Mouse (Mus musculus) forebrain, embryonic 11.5 days (tissue): ENCODE data around the gene Cyp46a1. TPM values are rescaled to one million over a fixed set of nuclear protein-coding genes. Genes with fewer than 3 reads are reported as not detected.

Experiments
- ATAC-seq: fragments of 200-750 bp; cut with Nextera tagmentation; replicated peaks from 2 replicates; pipeline ENCODE4 v1.8.0; 2017; ENCODE audit warnings: moderate TSS enrichment; ENCODE audit not compliant: low FRiP score
- DNase-seq: peaks from one replicate; pipeline ENCODE4 v3.0.0-alpha.2; 2017; ENCODE audit warnings: low spot score
- H3K27ac ChIP-seq: fragments of 300-500 bp; sonication (generic); 2 replicates; pipeline ENCODE4 v1.5.1; 2014; ENCODE audit warnings: low read depth, low read length
- H3K27me3 ChIP-seq: fragments of 300-500 bp; sonication (generic); 2 replicates; pipeline ENCODE4 v1.6.1; 2014; ENCODE audit warnings: mild to moderate bottlenecking, low read length, mixed read lengths; ENCODE audit not compliant: control insufficient read depth, insufficient read depth
- H3K36me3 ChIP-seq: fragments of 300-500 bp; sonication (generic); 2 replicates; pipeline ENCODE4 v1.6.1; 2014; ENCODE audit warnings: mild to moderate bottlenecking, low read length, moderate library complexity, mixed read lengths; ENCODE audit not compliant: control insufficient read depth, insufficient read depth
- H3K4me1 ChIP-seq: fragments of 300-500 bp; sonication (generic); replicated peaks from 2 replicates; pipeline ENCODE4 v1.6.1; 2014; ENCODE audit warnings: low read length, mixed read lengths; ENCODE audit not compliant: control insufficient read depth, insufficient read depth
- H3K4me2 ChIP-seq: fragments of 300-500 bp; sonication (generic); 2 replicates; pipeline ENCODE4 v1.6.1; 2014; ENCODE audit warnings: low read depth, mild to moderate bottlenecking, low read length, moderate library complexity, mixed read lengths; ENCODE audit not compliant: severe bottlenecking
- H3K4me3 ChIP-seq: fragments of 300-500 bp; sonication (generic); 2 replicates; pipeline ENCODE4 v1.5.1; 2014; ENCODE audit warnings: low read depth, low read length
- H3K9ac ChIP-seq: fragments of 300-500 bp; sonication (generic); 2 replicates; pipeline ENCODE4 v1.6.1; 2014; ENCODE audit warnings: low read length
- H3K9me3 ChIP-seq: fragments of 300-500 bp; sonication (generic); 2 replicates; pipeline ENCODE4 v1.6.1; 2016; ENCODE audit warnings: low read length, mixed read lengths; ENCODE audit not compliant: control insufficient read depth
- WGBS: fragments of 180-500 bp; shearing (Covaris S2); extraction: QIAGEN DNeasy Blood & Tissue Kit; methylation state at CpG from one replicate; pipeline ENCODE4 v1.1.7; 2014; 5-methylcytosine and 5-hydroxymethylcytosine counted together
- polyA plus RNA-seq: library from polyadenylated mRNA; unstranded; fragments of >200 nt; fragmentation: Nextera tagmentation; extraction: Ambion mirVana; gene quantifications from 2 replicates; pipeline ENCODE4 v1.2.1, GENCODE M21; 2014

The Cyp46a1 gene
- 16.3 and 18.4 TPM in 2 replicates for polyA plus RNA-seq

GRCm38 (mm10) chr12:108333895-108334445, at the start of gene Cyp46a1:
TSS of gene Cyp46a1 (plus strand) at chr12:108334381.
- Histone ChIP-seq H3K27me3 (peaks cover 3% of the 10 kb centered on the region; the same call in 1 of the 2 replicates), H3K4me1 (peaks cover 12% of the 10 kb centered on the region; the same call in 1 of the 2 replicates), H3K27ac (no peak within 1 kb of the TSS; the same call in 1 of the 2 replicates), H3K9me3 (no peaks in the 10 kb centered on the region), H3K9ac (peak within 1 kb of the TSS; percentile 66), H3K36me3 (no peaks in the 10 kb centered on the region), H3K4me3 (peak within 1 kb of the TSS; percentile 53), H3K4me2 (peak within 1 kb of the TSS; percentile 97)
- DNase-seq (peak; percentile 100), ATAC-seq (peak; percentile 91)
- WGBS = under 1% methylated on average over 53 of the region's 56 CpGs

- Histone ChIP-seq H3K4me3 (no peak overlapping the region), H3K4me1 (peaks cover 11% of the 10 kb centered on the region), H3K27ac (peak overlapping the region; percentile 60), H3K9me3 (no peaks in the 10 kb centered on the region), H3K4me2 (peak overlapping the region; percentile 29; the same call in 1 of the 2 replicates), H3K9ac (peak overlapping the region; percentile 47), H3K27me3 (no peaks in the 10 kb centered on the region), H3K36me3 (no peaks in the 10 kb centered on the region)
- ATAC-seq (peak; percentile 58), DNase-seq (no peak)
- 33% methylated on average over 13 of the region's 14 CpGs for WGBS
Measured at GRCm38 (mm10) chr12:108284455-108285224, 49.5 kb upstream of the Cyp46a1 start.

- H3K4me1 ChIP-seq = peaks cover 11% of the 10 kb centered on the region
- H3K27ac ChIP-seq = peak overlapping the region; percentile 60
- H3K4me3 ChIP-seq = no peak overlapping the region
- H3K36me3 ChIP-seq = no peaks in the 10 kb centered on the region
- H3K27me3 ChIP-seq = no peaks in the 10 kb centered on the region
- 23% methylated on average over 11 of the region's 11 CpGs for WGBS
- no peaks in the 10 kb centered on the region for H3K9me3 ChIP-seq
- ATAC-seq (peak; percentile 45), DNase-seq (peak; percentile 64)
- H3K9ac ChIP-seq = peak overlapping the region; percentile 47
- H3K4me2 ChIP-seq = peak overlapping the region; percentile 29; the same call in 1 of the 2 replicates
Measured at GRCm38 (mm10) chr12:108285225-108286011, 48.8 kb upstream of the Cyp46a1 start.

GRCm38 (mm10) chr12:108286381-108286780, 47.8 kb upstream of the Cyp46a1 start:
- H3K4me1 ChIP-seq = peaks cover 11% of the 10 kb centered on the region
- DNase-seq = no peak
- no peaks in the 10 kb centered on the region for H3K9me3 ChIP-seq
- H3K4me2 ChIP-seq = no peak overlapping the region
- no peaks in the 10 kb centered on the region for H3K27me3 ChIP-seq
- H3K27ac ChIP-seq = no peak overlapping the region
- WGBS = 82% methylated on average over 4 of the region's 4 CpGs
- ATAC-seq = no peak
- no peak overlapping the region for H3K4me3 ChIP-seq
- H3K36me3 ChIP-seq = no peaks in the 10 kb centered on the region
- H3K9ac ChIP-seq = no peak overlapping the region

GRCm38 (mm10) chr12:108287011-108287410, 47.2 kb upstream of the Cyp46a1 start:
- no peaks in the 10 kb centered on the region; the same call in 1 of the 2 replicates for H3K27me3 ChIP-seq
- H3K9ac ChIP-seq = no peak overlapping the region
- no peaks in the 10 kb centered on the region for H3K36me3 ChIP-seq
- H3K4me3 ChIP-seq = no peak overlapping the region
- no peak for ATAC-seq
- no peak overlapping the region for H3K27ac ChIP-seq
- H3K4me1 ChIP-seq = peaks cover 11% of the 10 kb centered on the region
- no peak overlapping the region for H3K4me2 ChIP-seq
- WGBS = 96% methylated on average over 8 of the region's 8 CpGs
- no peaks in the 10 kb centered on the region for H3K9me3 ChIP-seq
- DNase-seq = no peak

- 82% methylated on average over 19 of the region's 19 CpGs for WGBS
- no peak for ATAC-seq
- H3K9me3 ChIP-seq = no peaks in the 10 kb centered on the region
- H3K4me1 ChIP-seq = peaks cover 13% of the 10 kb centered on the region
- no peaks in the 10 kb centered on the region; the same call in 1 of the 2 replicates for H3K27me3 ChIP-seq
- no peak for DNase-seq
- H3K27ac ChIP-seq = no peak overlapping the region
- no peak overlapping the region for H3K9ac ChIP-seq
- no peak overlapping the region for H3K4me2 ChIP-seq
- no peaks in the 10 kb centered on the region for H3K36me3 ChIP-seq
- no peak overlapping the region for H3K4me3 ChIP-seq
Measured at GRCm38 (mm10) chr12:108288127-108288880, 45.9 kb upstream of the Cyp46a1 start.

GRCm38 (mm10) chr12:108292419-108292818, 41.8 kb upstream of the Cyp46a1 start:
- no peak overlapping the region for H3K9ac ChIP-seq
- H3K4me2 ChIP-seq = peak overlapping the region; percentile 24; the same call in 1 of the 2 replicates
- WGBS = 8% methylated on average over 9 of the region's 9 CpGs
- H3K4me3 ChIP-seq = no peak overlapping the region
- peaks cover 1% of the 10 kb centered on the region; the same call in 1 of the 2 replicates for H3K4me1 ChIP-seq
- ATAC-seq = peak; percentile 86
- no peaks in the 10 kb centered on the region; the same call in 1 of the 2 replicates for H3K27me3 ChIP-seq
- no peak overlapping the region for H3K27ac ChIP-seq
- no peaks in the 10 kb centered on the region for H3K36me3 ChIP-seq
- no peaks in the 10 kb centered on the region for H3K9me3 ChIP-seq
- DNase-seq = peak; percentile 75

GRCm38 (mm10) chr12:108292957-108293356, 41.2 kb upstream of the Cyp46a1 start:
- no peaks in the 10 kb centered on the region for H3K36me3 ChIP-seq
- H3K4me3 ChIP-seq = no peak overlapping the region
- H3K4me1 ChIP-seq = peaks cover 1% of the 10 kb centered on the region; the same call in 1 of the 2 replicates
- H3K27me3 ChIP-seq = no peaks in the 10 kb centered on the region; the same call in 1 of the 2 replicates
- no peak overlapping the region for H3K27ac ChIP-seq
- peak; percentile 80 for ATAC-seq
- DNase-seq = peak; percentile 86
- peak overlapping the region; percentile 12; the same call in 1 of the 2 replicates for H3K4me2 ChIP-seq
- 3% methylated on average over 8 of the region's 8 CpGs for WGBS
- no peak overlapping the region for H3K9ac ChIP-seq
- H3K9me3 ChIP-seq = no peaks in the 10 kb centered on the region
